Mouse (Mus musculus): ENCODE measurements at regions not wholly inside any gene's neighbourhood (a gene's known extent, or its start where the extent isn't known, plus 50 kb on each side); places are given as distances from the start of the nearest gene placed in this dataset.

DNA sequence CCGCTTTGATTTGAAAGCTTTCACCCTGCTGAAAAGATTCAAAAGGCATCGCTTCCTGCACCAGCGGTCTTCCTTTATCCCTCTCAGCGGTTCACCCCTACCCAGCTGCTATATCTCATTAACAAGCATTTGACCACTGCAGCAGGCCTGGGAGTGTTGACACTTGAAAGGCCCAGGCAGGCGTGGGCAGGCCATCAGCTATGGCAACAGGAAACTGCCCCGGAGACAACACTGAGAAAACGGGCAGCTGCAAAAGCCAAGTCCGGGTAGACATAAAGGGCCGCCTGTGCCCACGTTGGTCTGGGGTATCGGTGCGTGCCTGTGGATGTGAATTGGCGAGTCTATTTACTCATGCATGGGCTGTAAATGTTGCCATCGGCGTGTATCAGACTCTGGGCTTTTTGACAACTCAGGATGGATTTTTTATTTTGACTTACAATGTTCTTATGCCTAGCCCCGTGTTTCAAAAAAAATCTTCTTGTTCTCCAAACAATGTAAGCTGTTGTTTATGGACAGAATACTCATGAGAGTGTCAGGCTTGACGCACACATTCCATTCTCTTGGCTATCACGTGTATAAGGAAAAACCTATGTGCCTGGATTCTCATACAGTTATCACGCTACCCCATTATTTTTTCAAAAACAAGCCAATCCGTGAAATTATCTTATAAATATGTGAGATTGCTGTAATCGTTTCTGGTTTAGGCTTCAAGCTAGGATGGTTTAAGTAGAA, 225.1 kb downstream of the Ndfip2 start:
- intact Hi-C loops (cut with DNase I) = loop anchor here (10.0 kb wide), 1 partner anchor 1021 kb away; no protein-coding TSS in a partner anchor

DNA sequence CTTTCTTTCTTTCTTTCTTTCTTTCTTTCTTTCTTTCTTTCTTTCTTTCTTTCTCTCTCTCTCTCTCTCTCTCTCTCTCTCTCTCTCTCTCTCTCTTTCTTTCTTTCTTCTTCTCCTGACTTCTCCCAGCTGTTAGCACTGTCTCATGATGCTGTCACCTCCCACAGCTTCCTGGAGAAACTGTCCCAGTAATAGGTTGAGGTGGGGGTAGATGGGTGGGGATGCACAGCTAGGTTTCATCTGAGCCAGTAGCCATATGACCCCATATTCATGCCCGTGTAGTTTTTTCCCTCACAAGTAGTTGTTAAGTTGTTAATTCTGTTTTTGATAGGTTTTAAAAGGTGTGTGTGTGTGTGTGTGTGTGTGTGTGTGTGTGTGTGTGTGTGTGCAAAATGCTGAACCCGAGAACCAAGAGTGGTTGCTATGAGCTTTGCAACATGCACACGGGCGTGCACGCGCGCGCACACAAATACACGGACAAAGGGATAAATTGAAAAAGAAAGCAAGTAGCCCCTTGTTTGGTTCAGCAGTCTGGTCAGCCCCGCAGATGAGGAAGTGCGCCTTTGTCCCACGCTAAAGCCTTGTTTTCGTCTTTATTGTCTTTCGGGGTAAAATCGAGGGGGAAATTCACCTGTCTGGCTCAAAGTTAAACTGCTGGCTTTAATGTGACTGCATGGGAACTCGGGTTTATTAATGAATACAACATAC, 224.4 kb downstream of the Ndfip2 start:
- peak in 1 of 2 experiments; percentile 24 for DNase-seq (ENCODE audit: low spot score in 2 of 2)
- intact Hi-C loops (cut with DNase I) = loop anchor here (10.0 kb wide), 1 partner anchor 1022 kb away; no protein-coding TSS in a partner anchor

More for the DNA sequence above, 225.1 kb downstream of the Ndfip2 start:
- DNase-seq (ENCODE audit: low spot score in 2 of 2) = peak; percentile 27 to 50

DNA sequence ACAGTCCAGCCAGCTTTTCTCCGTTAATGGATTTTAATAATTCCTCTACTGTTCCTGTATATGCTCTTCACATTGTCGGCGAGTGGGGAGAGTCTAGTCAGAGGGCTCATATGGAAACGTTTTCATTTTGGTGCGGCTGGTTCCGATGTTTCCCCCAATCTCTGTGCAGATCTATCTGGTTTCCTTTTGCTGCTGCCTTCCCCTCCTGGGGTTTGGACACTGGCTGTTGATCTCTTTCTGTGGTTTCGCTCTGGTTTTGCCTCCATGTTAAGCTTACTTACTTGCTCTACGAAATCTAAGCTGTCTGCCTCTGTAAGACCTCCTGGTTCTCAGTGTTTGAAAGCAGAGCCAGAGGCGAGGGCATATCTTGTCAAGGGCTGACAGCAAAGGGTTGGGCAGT, 221.7 kb downstream of the Ndfip2 start:
- intact Hi-C loops (cut with DNase I) = loop anchor here (10.0 kb wide), 1 partner anchor 1025 kb away; no protein-coding TSS in a partner anchor
- no peak for DNase-seq (ENCODE audit: low spot score in 2 of 2)

GRCm38 (mm10) chr14:105474991-105475553, 216.7 kb downstream of the Ndfip2 start:
- intact Hi-C loops (cut with DNase I) = loop anchor here (2.0 to 10.0 kb wide), 5 partner anchors 258 to 450 kb away; partner anchors contain the start of gene Spry2
- DNase-seq (ENCODE audit: low spot score in 2 of 2) = peak; percentile 50 to 83

DNA sequence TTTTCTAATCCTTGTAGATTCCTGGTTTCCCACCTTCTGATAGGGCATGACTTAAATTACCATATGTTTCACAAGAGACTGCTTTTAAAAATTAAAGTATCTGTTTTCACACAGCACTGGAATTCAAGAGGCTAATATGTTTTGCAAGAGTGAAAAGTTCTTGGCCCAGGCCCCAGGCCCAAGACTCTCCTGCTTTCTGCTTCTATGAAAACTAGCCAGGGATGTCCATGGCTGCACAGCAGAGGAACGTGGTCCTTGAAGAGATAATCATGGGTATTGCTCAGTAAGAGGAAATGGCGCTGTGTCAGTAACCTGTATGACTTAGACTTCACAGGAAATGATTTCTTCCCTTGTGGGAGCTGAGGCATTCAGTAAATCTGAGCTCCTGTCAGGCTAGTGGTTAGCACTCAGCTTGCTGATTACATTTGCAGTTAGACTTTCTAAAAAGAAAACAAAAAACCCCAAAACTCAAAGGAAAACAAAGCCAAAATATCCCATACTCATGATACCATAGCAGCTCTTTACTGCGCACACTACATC, 190.6 kb downstream of the Ndfip2 start:
- intact Hi-C loops (cut with DNase I) = no loop called here
- no peak for DNase-seq (ENCODE audit: low spot score in 2 of 2)

- DNase-seq (ENCODE audit: low spot score in 2 of 2) = no peak
- intact Hi-C loops (cut with DNase I) = no loop called here
These were observed 188.7 kb downstream of the Ndfip2 start for GRCm38 (mm10) chr14:105447088-105447487.

DNA sequence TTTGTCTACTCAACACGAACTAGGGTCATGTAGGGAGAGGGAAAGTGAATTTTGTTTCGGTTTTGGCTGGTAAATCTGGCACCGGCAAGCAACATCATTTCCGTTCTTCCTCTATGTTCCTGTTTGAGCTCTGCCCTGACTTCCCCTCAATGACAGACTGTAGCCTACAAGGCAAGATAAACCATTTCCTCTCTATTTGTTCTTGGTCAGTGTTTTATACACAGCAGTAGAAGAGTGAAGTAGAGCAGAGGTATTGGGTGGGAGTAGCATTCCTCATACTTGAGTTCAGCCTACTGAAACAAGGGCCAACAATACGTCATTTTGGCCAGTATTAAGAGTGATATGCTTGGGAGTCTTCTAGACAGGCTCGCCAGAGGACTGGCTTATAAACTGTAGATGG, 177.0 kb downstream of the Ndfip2 start:
- intact Hi-C loops (cut with DNase I) = no loop called here
- DNase-seq (ENCODE audit: low spot score in 2 of 2) = no peak

GRCm38 (mm10) chr14:105433456-105433855, 175.1 kb downstream of the Ndfip2 start:
- intact Hi-C loops (cut with DNase I) = no loop called here
- DNase-seq (ENCODE audit: low spot score in 2 of 2) = no peak

- intact Hi-C loops (cut with DNase I) = no loop called here
- DNase-seq (ENCODE audit: low spot score in 2 of 2) = no peak
These were observed 174.3 kb downstream of the Ndfip2 start for GRCm38 (mm10) chr14:105432670-105433069.

DNA sequence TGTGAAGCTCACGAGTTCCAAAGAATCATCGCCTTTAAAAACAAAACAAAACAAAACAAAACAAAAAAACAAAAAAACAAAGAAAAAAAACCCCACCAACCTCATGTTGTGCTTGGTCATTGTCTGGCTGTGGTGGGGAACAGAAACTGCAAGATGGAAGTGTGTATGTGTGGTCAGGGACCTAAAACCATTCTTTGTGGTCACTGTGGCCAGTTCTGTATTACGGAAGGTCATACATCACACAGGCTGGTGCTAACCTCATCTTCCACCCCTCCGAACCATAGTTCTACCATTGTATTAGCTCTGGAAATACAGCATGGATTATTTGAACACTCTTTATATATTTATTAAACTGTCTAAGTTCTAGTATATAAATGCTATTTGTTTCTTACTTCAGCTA, 173.2 kb downstream of the Ndfip2 start:
- DNase-seq (ENCODE audit: low spot score in 2 of 2) = no peak
- intact Hi-C loops (cut with DNase I) = no loop called here

GRCm38 (mm10) chr14:105429664-105430257, 171.4 kb downstream of the Ndfip2 start:
- intact Hi-C loops (cut with DNase I) = no loop called here
- no peak for DNase-seq (ENCODE audit: low spot score in 2 of 2)

DNA sequence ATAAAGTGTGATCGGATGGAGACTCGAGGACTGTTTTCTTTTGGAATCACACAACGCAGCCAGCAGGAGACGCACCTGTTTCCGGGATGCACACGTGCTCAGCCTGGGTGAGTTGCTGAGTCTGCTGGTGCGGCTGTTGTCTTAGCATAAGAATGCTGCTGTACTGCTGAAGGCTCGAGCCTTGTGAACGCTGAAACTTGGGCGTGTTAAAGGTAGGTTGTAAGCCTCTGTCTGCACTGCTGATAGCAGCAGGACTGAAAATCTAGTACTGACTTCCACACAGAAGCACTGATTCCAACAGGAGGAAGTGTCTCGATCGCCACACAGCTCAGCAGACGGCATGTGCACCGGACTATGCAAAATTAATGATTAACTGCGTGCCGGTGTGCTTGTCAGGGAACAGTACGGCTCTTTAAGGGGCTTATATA, 169.1 kb downstream of the Ndfip2 start:
- intact Hi-C loops (cut with DNase I) = no loop called here
- peak; percentile 16 to 37 for DNase-seq (ENCODE audit: low spot score in 2 of 2)

GRCm38 (mm10) chr14:105426597-105427334, 168.4 kb downstream of the Ndfip2 start:
- DNase-seq (ENCODE audit: low spot score in 2 of 2) = peak; percentile 3 to 22
- intact Hi-C loops (cut with DNase I) = no loop called here

GRCm38 (mm10) chr14:105417967-105418366, 159.6 kb downstream of the Ndfip2 start:
- no peak for DNase-seq (ENCODE audit: low spot score in 2 of 2)
- intact Hi-C loops (cut with DNase I) = no loop called here

DNA sequence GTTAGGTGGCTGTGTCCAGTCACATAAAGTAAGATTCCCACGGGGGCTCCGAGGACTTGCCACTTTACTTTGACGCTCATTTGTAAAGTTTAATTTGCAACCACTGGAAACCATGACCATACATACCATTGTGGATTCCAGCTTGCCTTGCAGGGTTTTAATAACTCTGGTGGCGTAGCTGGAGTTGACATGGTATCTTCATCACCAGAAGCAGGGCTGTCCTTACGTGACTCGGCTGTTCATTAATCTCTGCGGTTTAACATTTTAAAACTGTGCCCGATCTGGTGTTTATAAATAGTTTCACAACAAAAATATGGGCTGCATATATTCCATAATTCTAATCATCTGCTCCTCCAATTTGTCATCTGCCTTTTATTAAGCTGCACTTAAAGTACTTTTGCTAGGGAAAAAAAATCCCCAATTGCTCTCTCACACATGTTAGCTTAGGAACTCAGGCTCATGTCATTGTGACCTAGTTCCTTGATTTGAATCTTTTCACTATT, 159.1 kb downstream of the Ndfip2 start:
- DNase-seq (ENCODE audit: low spot score in 2 of 2) = no peak
- intact Hi-C loops (cut with DNase I) = no loop called here

- no peak for DNase-seq (ENCODE audit: low spot score in 2 of 2)
- intact Hi-C loops (cut with DNase I) = no loop called here
These were observed 158.6 kb downstream of the Ndfip2 start for GRCm38 (mm10) chr14:105416964-105417363.

DNA sequence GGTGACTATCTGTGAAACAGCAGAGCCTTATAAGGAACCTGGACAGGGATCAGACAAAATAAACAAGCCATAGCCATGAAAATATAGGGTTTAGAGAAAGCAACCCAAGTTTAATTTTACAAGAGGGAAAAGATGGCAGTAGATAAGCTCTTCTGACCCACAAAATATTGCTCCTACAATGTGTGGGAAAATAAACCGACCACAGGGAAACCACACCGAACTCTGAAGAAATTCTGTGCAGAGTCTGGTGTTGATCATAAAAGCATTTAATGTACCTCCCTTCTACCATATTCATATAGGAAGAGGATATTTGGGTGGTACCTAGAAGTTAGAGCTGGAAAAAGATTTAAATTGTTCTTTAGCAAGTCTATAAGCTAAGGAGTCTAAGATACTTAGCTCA, 146.3 kb downstream of the Ndfip2 start:
- DNase-seq (ENCODE audit: low spot score in 2 of 2) = no peak
- intact Hi-C loops (cut with DNase I) = no loop called here

DNA sequence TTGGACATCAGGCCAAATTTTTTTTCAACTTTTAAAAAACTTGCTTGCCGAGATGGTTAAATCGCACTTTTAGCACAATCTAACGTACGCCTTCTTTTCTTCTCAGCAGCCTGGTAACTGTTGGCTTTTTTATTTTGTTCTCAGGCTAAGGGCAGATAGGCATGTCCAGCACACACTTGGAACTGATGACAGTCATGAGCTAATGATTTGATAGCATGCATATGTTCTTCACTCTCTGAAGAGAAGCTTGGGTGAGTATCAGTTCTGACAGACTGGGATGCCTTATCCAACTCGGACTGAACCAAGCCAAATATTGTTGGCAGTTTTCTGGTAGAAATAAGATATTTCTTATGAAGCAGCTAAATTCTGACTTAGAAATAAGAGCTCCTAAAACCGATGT, 145.9 kb downstream of the Ndfip2 start:
- intact Hi-C loops (cut with DNase I) = no loop called here
- DNase-seq (ENCODE audit: low spot score in 2 of 2) = no peak

DNA sequence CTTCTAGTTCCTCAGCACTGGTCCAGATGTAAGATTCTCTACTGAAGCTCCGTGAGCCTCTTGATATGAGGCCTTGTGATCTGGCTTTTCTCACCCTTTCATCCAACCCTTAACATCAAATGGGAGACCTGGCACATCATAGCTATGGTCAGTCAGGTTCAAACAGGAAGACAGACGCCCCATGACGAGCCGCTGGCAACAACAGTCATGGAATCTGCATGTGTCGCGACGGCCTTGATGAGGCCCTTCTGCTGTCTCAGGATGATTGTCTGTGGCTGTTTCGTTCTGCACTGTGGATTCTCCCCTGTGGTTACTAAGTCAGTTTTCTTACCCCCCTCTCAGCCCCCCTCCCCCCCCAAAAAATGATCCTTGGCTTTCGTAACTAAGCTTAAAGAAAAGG, 144.9 kb downstream of the Ndfip2 start:
- intact Hi-C loops (cut with DNase I) = no loop called here
- DNase-seq (ENCODE audit: low spot score in 2 of 2) = no peak
